Mouse (Mus musculus): ENCODE measurements around the gene Tm4sf20.

The Tm4sf20 gene

DNA sequence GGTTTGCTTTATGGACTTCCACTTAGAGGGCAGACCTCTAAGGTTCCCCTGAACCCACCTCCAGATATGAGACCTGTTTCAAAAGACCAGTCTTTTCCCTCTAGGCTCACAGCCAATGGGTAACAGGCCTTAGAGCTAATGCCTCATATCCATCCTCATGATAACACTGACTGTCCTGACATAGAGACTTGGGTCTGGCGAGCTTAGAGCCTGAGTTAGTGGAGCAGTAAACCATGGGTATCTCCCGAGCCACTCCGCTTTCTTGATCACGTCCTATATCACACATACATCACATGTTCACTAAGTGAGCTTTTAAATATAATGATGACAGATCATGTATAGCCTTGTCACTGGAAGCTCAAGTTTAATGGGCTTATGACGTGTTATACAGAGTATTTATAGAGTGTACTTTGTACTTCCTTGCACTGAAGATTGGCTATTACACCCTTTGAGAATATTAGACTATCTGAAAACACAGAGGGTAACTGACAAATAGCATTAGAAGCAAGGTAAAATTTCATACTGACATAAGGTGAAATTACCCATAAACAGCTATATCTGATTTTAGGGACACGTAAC, 11.2 kb upstream of the Tm4sf20 start:
- no peak for DNase-seq (ENCODE audit: extremely low read depth, low read depth, low spot score)

DNA sequence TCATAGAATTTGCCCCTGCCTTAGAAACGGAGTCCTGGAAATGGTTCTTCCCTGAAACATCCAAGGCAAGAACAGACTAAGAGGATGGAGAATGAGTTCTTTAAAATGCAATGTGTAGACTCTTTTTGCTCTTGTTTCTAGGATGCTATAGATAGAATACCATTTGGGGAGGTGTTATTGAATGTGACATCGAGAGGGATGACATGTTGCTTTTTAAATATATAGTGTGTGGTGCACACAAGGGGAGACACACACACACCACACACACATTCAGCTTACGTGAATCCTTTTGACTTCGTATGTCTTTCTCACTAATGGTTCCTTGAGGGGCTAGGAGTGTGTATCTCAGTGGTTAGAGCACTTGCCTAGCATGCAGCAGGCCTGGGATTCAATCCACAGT, 7.0 kb upstream of the Tm4sf20 start:
- DNase-seq (ENCODE audit: extremely low read depth, low read depth, low spot score): no peak

- no peak for DNase-seq (ENCODE audit: extremely low read depth, low read depth, low spot score)
Observed at GRCm38 (mm10) chr1:82773208-82773607, 4.9 kb upstream of the Tm4sf20 start.

DNA sequence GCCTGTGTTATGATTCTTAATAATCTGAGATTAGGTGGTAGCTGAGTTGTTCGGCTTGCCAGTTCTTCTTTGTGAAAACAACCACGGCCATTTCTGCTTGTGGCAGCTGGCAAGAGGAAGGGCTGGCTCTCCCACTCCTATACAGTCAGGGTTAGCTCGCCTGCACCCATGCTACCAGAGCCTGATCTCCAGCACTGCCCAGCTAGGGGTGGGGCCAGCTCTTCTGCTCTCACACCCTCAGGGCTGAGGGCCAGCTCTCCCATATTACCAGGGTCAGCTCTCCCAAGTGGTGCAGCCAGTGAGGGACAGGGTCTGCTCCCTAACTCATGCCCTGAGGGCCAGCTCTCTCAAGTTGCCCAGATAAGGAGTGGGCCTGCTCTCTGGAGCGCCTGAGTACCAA, 4.2 kb upstream of the Tm4sf20 start:
- no peak for DNase-seq (ENCODE audit: extremely low read depth, low read depth, low spot score)

- DNase-seq (ENCODE audit: extremely low read depth, low read depth, low spot score): no peak
Observed at GRCm38 (mm10) chr1:82771022-82771586, 2.8 kb upstream of the Tm4sf20 start, which contains the start of gene Gm47791. Gene Gm47791, minus strand, starts transcription at chr1:82771243.

- DNase-seq (ENCODE audit: extremely low read depth, low read depth, low spot score): no peak
Observed at GRCm38 (mm10) chr1:82766641-82767040, 1.6 kb downstream of the Tm4sf20 start.

GRCm38 (mm10) chr1:82766227-82766626, 2.0 kb downstream of the Tm4sf20 start:
- DNase-seq (ENCODE audit: extremely low read depth, low read depth, low spot score): no peak

- DNase-seq (ENCODE audit: extremely low read depth, low read depth, low spot score): no peak
Observed at GRCm38 (mm10) chr1:82762274-82762673, 6.0 kb downstream of the Tm4sf20 start.

GRCm38 (mm10) chr1:82761454-82762169, 6.6 kb downstream of the Tm4sf20 start:
- DNase-seq (ENCODE audit: extremely low read depth, low read depth, low spot score): no peak

- DNase-seq (ENCODE audit: extremely low read depth, low read depth, low spot score): no peak
Observed at GRCm38 (mm10) chr1:82759520-82759919, 8.7 kb downstream of the Tm4sf20 start.

DNA sequence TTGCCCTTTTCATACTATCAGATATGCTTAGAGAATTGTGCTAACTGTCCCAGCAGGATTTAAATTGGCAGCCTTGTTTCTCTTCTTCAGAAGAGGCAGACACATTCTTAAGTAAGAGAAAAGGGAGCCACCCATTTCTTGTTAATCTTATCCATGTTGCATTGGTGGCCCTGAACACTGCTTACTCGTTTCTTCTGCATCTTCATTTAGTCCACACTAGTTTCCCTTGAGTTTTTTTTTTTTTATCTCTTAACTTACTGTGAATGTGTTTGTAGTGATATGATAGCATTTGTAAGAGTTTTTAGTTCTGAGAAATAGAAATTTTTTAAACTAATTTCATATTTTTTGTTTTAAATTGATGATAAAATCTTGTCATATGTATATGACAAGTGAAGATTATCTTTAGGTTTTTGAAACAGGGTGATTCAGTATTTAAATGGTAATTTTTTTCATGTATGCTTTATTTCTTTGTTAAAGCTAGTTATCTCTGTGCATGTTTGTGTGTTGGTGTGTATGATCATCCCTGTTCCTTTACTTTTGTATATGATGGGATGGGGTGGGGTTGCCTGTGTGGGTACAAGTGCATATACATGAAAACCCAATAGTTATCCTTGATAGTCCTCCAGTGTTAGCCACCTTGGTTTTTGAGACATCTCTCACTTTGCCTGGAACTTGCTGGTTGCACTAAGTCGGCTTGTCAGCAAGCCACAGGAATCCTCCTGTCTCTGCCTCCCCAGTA, 20.4 kb downstream of the Tm4sf20 start:
- no peak for DNase-seq (ENCODE audit: extremely low read depth, low read depth, low spot score)

DNA sequence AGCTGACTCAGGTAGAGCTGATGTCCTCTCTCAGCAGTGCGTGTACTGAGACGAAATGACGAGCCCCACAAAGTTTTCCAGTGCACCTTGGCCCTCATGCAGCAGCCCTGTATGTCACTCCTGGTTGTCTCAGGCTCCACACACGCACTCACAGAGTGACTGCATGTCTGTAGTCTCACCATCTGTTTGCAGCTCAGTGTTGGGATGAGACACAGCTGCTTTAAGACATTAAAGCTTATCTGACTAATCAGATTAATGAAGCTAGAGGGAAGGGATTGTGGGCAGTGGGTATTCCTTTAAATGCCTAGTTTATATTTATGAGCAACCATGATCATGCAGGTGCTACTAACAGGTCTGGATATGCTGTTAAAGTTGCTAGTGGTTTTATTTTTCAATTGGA, 21.9 kb downstream of the Tm4sf20 start:
- no peak for DNase-seq (ENCODE audit: extremely low read depth, low read depth, low spot score)

GRCm38 (mm10) chr1:82743962-82744361, 24.3 kb downstream of the Tm4sf20 start:
- DNase-seq (ENCODE audit: extremely low read depth, low read depth, low spot score): no peak

GRCm38 (mm10) chr1:82741539-82741938, 26.7 kb downstream of the Tm4sf20 start:
- DNase-seq (ENCODE audit: extremely low read depth, low read depth, low spot score): no peak

GRCm38 (mm10) chr1:82738066-82738465, 30.2 kb downstream of the Tm4sf20 start:
- no peak for DNase-seq (ENCODE audit: extremely low read depth, low read depth, low spot score)

DNA sequence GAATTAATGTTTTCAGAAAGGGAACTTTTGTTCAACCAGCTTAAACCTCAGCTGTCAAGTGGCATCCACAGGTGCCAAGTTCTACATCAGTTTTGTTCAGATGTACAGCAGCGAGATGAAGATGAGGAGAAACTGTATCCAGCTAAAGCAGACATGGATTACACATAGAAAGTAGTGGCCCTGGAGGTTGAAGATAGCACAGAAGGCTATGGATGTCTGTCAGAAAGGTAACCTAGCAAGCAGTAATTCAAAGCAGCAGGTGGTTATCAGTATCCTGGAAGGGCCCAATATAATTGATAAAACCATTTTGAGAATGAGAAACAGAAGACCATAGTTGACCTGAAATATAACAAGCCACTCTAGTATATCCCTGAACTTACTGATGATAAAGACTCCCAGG, 34.9 kb downstream of the Tm4sf20 start:
- DNase-seq (ENCODE audit: extremely low read depth, low read depth, low spot score): no peak

DNA sequence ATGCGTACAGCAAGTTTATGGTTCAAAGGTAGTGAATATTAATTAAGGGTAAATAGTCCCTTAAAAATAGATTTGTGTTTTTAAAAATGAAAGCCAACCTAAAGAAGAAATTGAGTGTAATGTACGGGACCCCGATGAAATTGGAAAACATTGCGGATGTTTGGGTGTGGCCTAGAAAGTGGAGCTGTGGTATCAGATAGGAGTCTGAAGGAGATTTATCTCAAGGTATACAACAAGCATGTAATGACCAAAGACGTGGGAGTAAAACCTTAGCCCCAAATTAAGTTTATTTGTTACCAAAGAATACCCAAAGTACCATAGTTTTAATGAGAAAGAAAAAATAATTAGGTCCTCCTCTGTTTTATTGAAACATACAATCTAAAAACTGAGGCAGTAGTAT, 41.8 kb downstream of the Tm4sf20 start:
- DNase-seq (ENCODE audit: extremely low read depth, low read depth, low spot score): no peak

GRCm38 (mm10) chr1:82725875-82726185, 42.4 kb downstream of the Tm4sf20 start:
- no peak for DNase-seq (ENCODE audit: extremely low read depth, low read depth, low spot score)

- no peak for DNase-seq (ENCODE audit: extremely low read depth, low read depth, low spot score)
Observed at GRCm38 (mm10) chr1:82725026-82725874, 43.0 kb downstream of the Tm4sf20 start.

DNA sequence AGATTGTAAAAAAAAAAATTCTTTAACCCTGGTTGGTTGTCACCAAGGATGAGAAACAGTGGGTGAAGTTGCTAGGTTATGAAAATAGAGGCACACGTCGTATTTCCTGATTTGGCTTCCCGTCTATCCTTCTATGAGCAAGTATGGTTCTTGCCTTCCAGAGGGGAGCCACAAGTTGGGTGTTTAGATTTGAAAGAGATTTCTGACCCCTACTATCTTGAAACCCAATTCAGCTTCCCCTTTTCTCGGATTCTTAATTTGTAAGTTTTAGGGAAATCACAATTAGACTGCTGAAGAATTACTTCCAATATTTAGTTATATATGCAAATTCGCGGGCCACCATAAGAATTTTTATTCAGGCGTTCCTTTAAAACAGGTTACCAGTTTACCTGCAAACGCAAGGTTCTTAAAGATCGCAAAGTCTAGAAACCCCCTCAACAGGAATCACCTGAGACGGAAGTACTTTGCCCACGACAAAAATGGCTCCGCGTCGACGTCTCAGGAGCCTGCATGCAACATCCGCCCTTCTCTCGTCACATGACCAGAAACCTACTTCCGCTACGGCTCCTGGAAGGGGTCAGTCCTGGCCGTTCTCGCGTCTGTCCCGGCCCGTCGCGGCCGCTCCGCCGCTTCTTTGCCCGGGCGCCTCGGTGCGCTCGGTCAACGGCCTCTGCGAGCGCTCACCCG, 43.8 kb downstream of the Tm4sf20 start, which contains the start of gene Mff:
Mff (plus strand) TSS at position 552 of the 687 bp plus-strand sequence.
- peak; percentile 73 for DNase-seq (ENCODE audit: extremely low read depth, low read depth, low spot score)
